Mouse (Mus musculus) urinary bladder, postnatal 25 days (tissue): Measurements from ENCODE around the gene Mab21l1.
A peak's percentile ranks its signal among the peaks of the same experiment; 100 is the strongest.

Source experiments
- DNase-seq: peaks from one replicate; pipeline ENCODE4 v3.0.0; 2022; ENCODE audit warnings: low spot score

The Mab21l1 gene

GRCm38 (mm10) chr3:55778764-55779730, 3.3 kb upstream of the Mab21l1 start:
- DNase-seq = no peak

GRCm38 (mm10) chr3:55780120-55781070, 1.9 kb upstream of the Mab21l1 start:
- DNase-seq = no peak

- no peak for DNase-seq
Measured at GRCm38 (mm10) chr3:55781429-55782055, 768 bp upstream of the Mab21l1 start.

GRCm38 (mm10) chr3:55782771-55783170, 461 bp downstream of the Mab21l1 start:
- DNase-seq = peak; percentile 13

- peak; percentile 6 for DNase-seq
Measured at GRCm38 (mm10) chr3:55783171-55784081, 1.1 kb downstream of the Mab21l1 start.

- no peak for DNase-seq
Measured at GRCm38 (mm10) chr3:55784101-55784500, 1.8 kb downstream of the Mab21l1 start.

- no peak for DNase-seq
Measured at GRCm38 (mm10) chr3:55785266-55785980, 3.1 kb downstream of the Mab21l1 start.

- DNase-seq = no peak
Measured at GRCm38 (mm10) chr3:55785981-55786725, 3.8 kb downstream of the Mab21l1 start.

- no peak for DNase-seq
Measured at GRCm38 (mm10) chr3:55786835-55787486, 4.7 kb downstream of the Mab21l1 start.

GRCm38 (mm10) chr3:55787487-55788213, 5.3 kb downstream of the Mab21l1 start:
- peak; percentile 31 for DNase-seq

- DNase-seq = no peak
Measured at GRCm38 (mm10) chr3:55788214-55788586, 5.9 kb downstream of the Mab21l1 start.

GRCm38 (mm10) chr3:55788621-55789201, 6.4 kb downstream of the Mab21l1 start:
- DNase-seq = no peak

GRCm38 (mm10) chr3:55789856-55790255, 7.5 kb downstream of the Mab21l1 start:
- no peak for DNase-seq

- DNase-seq = no peak
Measured at GRCm38 (mm10) chr3:55790609-55791008, 8.3 kb downstream of the Mab21l1 start.

GRCm38 (mm10) chr3:55792251-55792650, 9.9 kb downstream of the Mab21l1 start:
- no peak for DNase-seq

GRCm38 (mm10) chr3:55793842-55794575, 11.7 kb downstream of the Mab21l1 start:
- DNase-seq = peak; percentile 9

GRCm38 (mm10) chr3:55794768-55795167, 12.5 kb downstream of the Mab21l1 start:
- no peak for DNase-seq
